7 mouse cellular contexts compared by ENCODE assay signal in the genomic region with DNA sequence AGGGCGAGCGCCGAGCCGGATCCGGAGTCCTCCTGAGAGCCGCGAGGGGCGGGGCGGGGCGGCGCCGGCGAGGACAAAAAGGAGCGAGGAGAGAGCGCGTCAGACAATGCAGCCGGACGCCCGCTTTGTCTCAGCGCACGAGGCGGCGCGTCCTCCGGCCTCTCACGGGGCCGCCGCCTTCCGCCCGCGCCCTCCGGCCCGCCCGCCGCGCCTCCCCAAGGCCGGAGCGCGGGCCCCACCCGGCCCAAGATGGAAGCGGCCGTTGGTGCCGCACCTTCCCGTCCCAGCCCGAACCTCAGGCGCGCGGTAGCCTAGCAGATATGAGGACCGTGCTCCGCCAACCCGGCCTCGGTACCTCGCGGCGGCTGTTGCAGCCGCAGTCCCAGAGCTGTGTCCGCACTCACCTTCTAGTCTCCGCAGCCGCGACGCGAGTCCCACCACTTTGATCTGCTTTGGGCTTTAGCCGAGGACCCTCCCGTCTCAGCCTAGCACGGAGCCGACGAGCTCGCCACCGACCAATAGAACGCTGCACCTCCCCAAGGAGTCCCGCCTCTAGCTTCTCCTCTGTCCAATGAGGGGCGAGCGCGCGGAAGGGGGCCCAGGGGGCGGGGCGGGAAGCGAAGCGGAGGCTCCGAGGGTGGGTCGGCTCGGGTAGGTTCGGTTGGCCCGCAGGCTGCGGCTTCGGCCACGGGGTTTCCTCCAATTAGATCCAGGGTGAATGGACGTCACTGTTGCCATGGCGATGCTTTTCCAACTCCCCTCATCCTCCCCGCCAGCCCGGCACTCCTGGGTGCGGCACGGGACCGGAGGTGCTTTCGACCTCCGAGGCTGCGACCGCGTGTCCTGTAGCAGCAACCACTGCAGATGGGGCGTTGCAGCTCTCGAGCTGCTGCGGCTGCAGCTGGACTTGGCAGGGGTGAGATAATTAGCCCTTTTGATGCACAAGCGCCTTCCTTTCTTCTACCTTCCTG. TPM values are rescaled to one million over a fixed set of nuclear protein-coding genes. Genes with fewer than 3 reads are reported as not detected.
DNase-seq lines count a peak whose midpoint lies in the region; ATAC-seq lines count a peak whose summit lies in the region.

Gene Ywhaq, minus strand, starts transcription at position 538 of the 971 bp plus-strand sequence.

- peak within 1 kb of the TSS; percentile 90 for H3K4me3 ChIP-seq in intestine, embryonic 15.5 days (replicated peaks)
- peak within 1 kb of the TSS; percentile 85 for H3K4me3 ChIP-seq in midbrain, embryonic 10.5 days

- ATAC-seq in intestine, embryonic 15.5 days = peak; percentile 99

- H3K27ac ChIP-seq in intestine, embryonic 15.5 days = peak within 1 kb of the TSS; percentile 100
- H3K27ac ChIP-seq in midbrain, embryonic 10.5 days (replicated peaks) = peak within 1 kb of the TSS; percentile 99

- H3K27me3 ChIP-seq in intestine, embryonic 15.5 days (replicated peaks) = no peaks in the 10 kb centered on the region
- H3K27me3 ChIP-seq in midbrain, embryonic 10.5 days (ENCODE audit: low read depth, poor library complexity, severe bottlenecking) = no peaks in the 10 kb centered on the region

- peaks cover 4% of the 10 kb centered on the region for H3K4me1 ChIP-seq in intestine, embryonic 15.5 days (replicated peaks)
- peaks cover 27% of the 10 kb centered on the region for H3K4me1 ChIP-seq in midbrain, embryonic 10.5 days

- peak within 1 kb of the TSS; percentile 65 for H3K4me2 ChIP-seq in intestine, embryonic 15.5 days (replicated peaks)

- no peaks in the 10 kb centered on the region for H3K9me3 ChIP-seq in intestine, embryonic 15.5 days
- peaks cover 28% of the 10 kb centered on the region for H3K9me3 ChIP-seq in midbrain, embryonic 10.5 days (replicated peaks)

- peak within 1 kb of the TSS; percentile 91 for H3K9ac ChIP-seq in intestine, embryonic 15.5 days

- H3K36me3 ChIP-seq in intestine, embryonic 15.5 days = peaks cover 13% of the 10 kb centered on the region
- H3K36me3 ChIP-seq in midbrain, embryonic 10.5 days = peaks cover 37% of the 10 kb centered on the region

- under 1% methylated on average over 101 of the region's 103 CpGs for WGBS in intestine, embryonic 15.5 days
- WGBS in midbrain, embryonic 10.5 days = under 1% methylated on average over 96 of the region's 103 CpGs

- DNase-seq in adrenal gland, adult 2 months = peak; percentile 99
- peak; percentile 96 for DNase-seq in embryo, embryonic 11.5 days (ENCODE audit: low read depth, low spot score)
- DNase-seq in gastrocnemius, postnatal 36 days = peak; percentile 89 to 93
- DNase-seq in left cerebral cortex, postnatal 25 days (ENCODE audit: low spot score in 2 of 2) = peak; percentile 98 to 99
- DNase-seq in midbrain, embryonic 10.5 days (ENCODE audit: low spot score) = peak; percentile 100
- DNase-seq in right cerebral cortex, postnatal 4 days = peak; percentile 97

- intact Hi-C loops in gastrocnemius, postnatal 36 days (cut with DNase I) = loop anchor here (5.0 kb wide), 1 partner anchor 40 kb away; no protein-coding TSS in a partner anchor
- intact Hi-C loops in left cerebral cortex, postnatal 25 days (cut with DNase I) = loop anchor here (2.0 to 5.0 kb wide), 2 partner anchors 45 to 95 kb away; partner anchors contain the start of gene Adam17

RNA-seq across cellular contexts. Expression of gene Ywhaq, which starts in this region (rescaled TPM):
- total RNA-seq in adrenal gland, adult 2 months (2021) = 100 to 1,000 TPM; 207 to 372 TPM
- polyA plus RNA-seq in adrenal gland, adult 2 months (2012; rRNA removed) = 48.0 and 52.3 TPM in 2 replicates
- total RNA-seq in gastrocnemius, postnatal 36 days (2021) = 10 to 100 TPM; 23.3 to 24.7 TPM
- polyA plus RNA-seq in intestine, embryonic 15.5 days (2015; fragmentation: Nextera tagmentation; extraction: Ambion mirVana) = 578 and 671 TPM in 2 replicates
- total RNA-seq in left cerebral cortex, postnatal 25 days (2021) = 100 to 1,000 TPM; 445 to 481 TPM
- polyA plus RNA-seq in midbrain, embryonic 10.5 days (2016; fragmentation: Nextera tagmentation; extraction: Ambion mirVana) = 1,071 and 1,090 TPM in 2 replicates

Comparison
In these comparisons a context has a peak if more than half of its experiments do, and no peak if none do; other contexts are left out.
1. Peak in every context shown above with its lines: DNase-seq, ATAC-seq, H3K4me3 ChIP-seq and H3K27ac ChIP-seq.
2. RNA of gene Ywhaq (total RNA-seq): 445 to 481 TPM in left cerebral cortex, postnatal 25 days and 207 to 372 TPM in adrenal gland, adult 2 months; 23.3 to 24.7 TPM in gastrocnemius, postnatal 36 days; every median in the first group is over 4 times any median in the second.
3. RNA of gene Ywhaq (polyA plus RNA-seq): 1,071 to 1,090 TPM in midbrain, embryonic 10.5 days and 578 to 671 TPM in intestine, embryonic 15.5 days; 48.0 to 52.3 TPM in adrenal gland, adult 2 months; every median in the first group is over 10 times any median in the second.